Mouse (Mus musculus) liver, embryonic 14.5 days (tissue): ENCODE measurements around the gene Nebl. TPM values are rescaled to one million over a fixed set of nuclear protein-coding genes. Genes with fewer than 3 reads are reported as not detected.

Source experiments
- ATAC-seq: fragments of 200-750 bp; cut with Nextera tagmentation; 2 replicates; pipeline ENCODE4 v1.8.0; 2017; ENCODE audit warnings: moderate number of reproducible peaks, mild to moderate bottlenecking, moderate library complexity; ENCODE audit not compliant: insufficient read depth
- DNase-seq, 3 experiments: peaks; one replicate each; pipeline ENCODE4 v3.0.0-alpha.2; 2012 to 2013; ENCODE audit warnings: low read depth in 3 of 3, low spot score in 3 of 3
- H3K27ac ChIP-seq: fragments of 300-500 bp; sonication (generic); 2 replicates; pipeline ENCODE4 v1.5.1; 2014; ENCODE audit warnings: moderate library complexity, mild to moderate bottlenecking, control low read depth, inconsistent platforms
- H3K27me3 ChIP-seq: fragments of 300-500 bp; sonication (generic); 2 replicates; pipeline ENCODE4 v1.6.1; 2014; ENCODE audit warnings: mild to moderate bottlenecking, low read length, moderate library complexity; ENCODE audit not compliant: control insufficient read depth, insufficient read depth
- H3K36me3 ChIP-seq: fragments of 300-500 bp; sonication (generic); replicated peaks from 2 replicates; pipeline ENCODE4 v1.6.1; 2014; ENCODE audit warnings: low read depth; ENCODE audit not compliant: control insufficient read depth, insufficient read depth
- H3K4me1 ChIP-seq, 2 experiments: fragments of 200-500 bp in 1 of 2; fragments of 300-500 bp in 1 of 2; sonication (generic) in 1 of 2; replicated peaks; 2 replicates each; pipeline ENCODE4 v1.6.1; 2012 to 2014; ENCODE audit warnings: antibody characterized with exemption in 1 of 2, inconsistent platforms in 1 of 2, low read length in 1 of 2; ENCODE audit not compliant: control insufficient read depth in 2 of 2, insufficient read depth in 2 of 2
- H3K4me2 ChIP-seq: fragments of 300-500 bp; sonication (generic); 2 replicates; pipeline ENCODE4 v1.6.1; 2014; ENCODE audit warnings: low read depth, mild to moderate bottlenecking, control low read depth, moderate library complexity
- H3K4me3 ChIP-seq, 2 experiments: fragments of 200-500 bp in 1 of 2; fragments of 300-500 bp in 1 of 2; sonication (generic) in 1 of 2; 2 replicates each; pipeline ENCODE4 v1.5.1; 2012 to 2014; ENCODE audit warnings: low read depth in 2 of 2, low read length in 2 of 2, mild to moderate bottlenecking in 2 of 2, control low read depth in 1 of 2, inconsistent platforms in 1 of 2, moderate library complexity in 1 of 2; ENCODE audit not compliant: insufficient read depth in 1 of 2
- H3K9ac ChIP-seq: fragments of 300-500 bp; sonication (generic); replicated peaks from 2 replicates; pipeline ENCODE4 v1.6.1; 2014; ENCODE audit warnings: mild to moderate bottlenecking, control low read depth, moderate library complexity
- H3K9me3 ChIP-seq: fragments of 300-500 bp; sonication (generic); 2 replicates; pipeline ENCODE4 v1.6.1; 2016; ENCODE audit warnings: low read length, mixed read lengths; ENCODE audit not compliant: control insufficient read depth
- CTCF ChIP-seq: IDR thresholded peaks from 2 replicates; pipeline ENCODE4 v1.5.1; 2016; ENCODE audit warnings: antibody characterized with exemption, low read depth, control low read depth
- EP300 ChIP-seq: IDR thresholded peaks from 2 replicates; pipeline ENCODE4 v1.6.1; 2016; ENCODE audit warnings: antibody characterized with exemption, low read depth
- WGBS: fragments of 180-500 bp; shearing (Covaris S2); extraction: QIAGEN DNeasy Blood & Tissue Kit; methylation state at CpG from one replicate; pipeline ENCODE4 v1.1.7; 2014; ENCODE audit not compliant: insufficient replicate concordance; 5-methylcytosine and 5-hydroxymethylcytosine counted together
- polyA plus RNA-seq, 2 experiments: library from polyadenylated mRNA; depleted of rRNA in 1 of 2; stranded (reverse) in 1 of 2; unstranded in 1 of 2; fragments of >200 nt; fragmentation: Nextera tagmentation in 1 of 2; extraction: Ambion mirVana in 1 of 2; gene quantifications; 2 replicates each; pipeline versions ENCODE4 v1.2.1 to v1.2.3; 2012 to 2014

Nebl gene
- polyA plus RNA-seq, 2 experiments = 0.21 to 0.22 TPM

DNA sequence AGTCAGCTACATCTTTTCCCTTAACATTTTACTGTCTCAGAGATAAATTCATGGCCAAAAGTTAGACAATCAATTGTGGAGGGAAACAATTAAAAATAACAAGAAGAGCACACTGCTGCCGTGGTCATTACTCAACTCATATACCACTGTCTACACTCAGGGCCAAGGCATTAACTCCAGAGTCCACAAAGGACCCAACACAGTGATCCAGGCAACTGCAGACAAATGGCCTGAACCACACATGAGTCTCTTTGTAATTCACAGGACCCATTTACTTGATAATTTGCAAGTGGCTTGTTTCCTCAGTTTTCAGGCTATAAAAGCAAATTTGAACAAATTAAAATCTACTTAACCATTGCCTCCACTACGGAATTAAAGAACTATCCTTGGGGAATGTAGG, 130.6 kb downstream of the Nebl start:
- DNase-seq (no peak), ATAC-seq (no peak)
- 41% methylated on average over 2 of the region's 2 CpGs for WGBS
- Histone ChIP-seq H3K4me1 (no peaks in the 10 kb centered on the region), H3K9me3 (no peaks in the 10 kb centered on the region), H3K36me3 (no peaks in the 10 kb centered on the region), H3K27me3 (no peaks in the 10 kb centered on the region), H3K4me3 (no peak overlapping the region), H3K9ac (no peak overlapping the region), H3K4me2 (no peak overlapping the region), H3K27ac (no peak overlapping the region)
- TF ChIP-seq EP300 (no peak), CTCF (no peak)

DNA sequence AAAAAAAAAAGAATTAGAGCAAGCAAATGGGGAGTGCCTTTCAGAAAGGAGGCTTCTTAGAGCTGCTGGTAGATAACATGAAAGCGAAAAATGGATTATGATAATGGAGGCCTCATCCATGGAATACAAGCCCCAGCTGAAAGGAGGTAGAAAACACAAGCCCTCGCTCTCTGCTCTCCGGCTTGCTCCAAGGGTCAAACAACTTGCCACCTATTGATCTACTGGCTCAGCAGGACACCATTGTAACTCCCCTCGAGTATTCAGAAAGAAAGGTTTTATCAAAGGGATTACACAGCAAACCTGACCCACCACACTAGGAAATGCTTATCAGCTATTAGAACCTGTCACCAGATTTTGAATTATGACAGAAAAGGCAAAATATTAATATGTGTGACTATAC, 131.4 kb downstream of the Nebl start:
- Histone ChIP-seq H3K4me1 (no peaks in the 10 kb centered on the region), H3K4me2 (no peak overlapping the region), H3K36me3 (no peaks in the 10 kb centered on the region), H3K9me3 (no peaks in the 10 kb centered on the region), H3K27ac (no peak overlapping the region), H3K27me3 (no peaks in the 10 kb centered on the region), H3K4me3 (no peak overlapping the region), H3K9ac (no peak overlapping the region)
- TF ChIP-seq EP300 = no peak
- no peak for TF ChIP-seq CTCF
- WGBS = 49% methylated on average over 4 of the region's 4 CpGs
- ATAC-seq (no peak), DNase-seq (no peak)

DNA sequence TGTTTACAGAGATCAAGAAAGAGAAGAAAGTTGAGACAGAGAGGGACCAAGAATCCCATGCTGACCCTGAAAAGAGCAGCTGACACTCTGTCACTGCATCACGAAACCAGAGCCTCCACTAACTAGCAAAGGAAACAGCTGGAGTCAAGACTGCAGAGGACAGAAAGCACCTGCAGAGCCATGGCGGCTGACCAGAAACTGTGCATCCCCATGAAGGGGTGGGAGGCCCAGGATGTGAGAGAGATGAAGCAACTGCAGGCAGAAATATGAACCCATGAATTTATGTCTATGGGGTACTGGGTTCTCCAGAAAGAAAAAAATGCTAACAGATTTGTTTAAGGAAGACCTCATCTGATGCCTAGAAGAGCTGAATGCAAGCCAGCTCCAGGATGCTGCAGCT, 133.3 kb downstream of the Nebl start:
- no peak for DNase-seq
- Histone ChIP-seq H3K36me3 (no peaks in the 10 kb centered on the region), H3K9ac (no peak overlapping the region), H3K9me3 (no peaks in the 10 kb centered on the region), H3K4me3 (no peak overlapping the region), H3K27ac (no peak overlapping the region), H3K4me2 (no peak overlapping the region), H3K27me3 (no peaks in the 10 kb centered on the region), H3K4me1 (no peaks in the 10 kb centered on the region)
- no peak for ATAC-seq
- no peak for TF ChIP-seq EP300
- TF ChIP-seq CTCF = no peak
- 24% methylated on average over 2 of the region's 2 CpGs for WGBS

DNA sequence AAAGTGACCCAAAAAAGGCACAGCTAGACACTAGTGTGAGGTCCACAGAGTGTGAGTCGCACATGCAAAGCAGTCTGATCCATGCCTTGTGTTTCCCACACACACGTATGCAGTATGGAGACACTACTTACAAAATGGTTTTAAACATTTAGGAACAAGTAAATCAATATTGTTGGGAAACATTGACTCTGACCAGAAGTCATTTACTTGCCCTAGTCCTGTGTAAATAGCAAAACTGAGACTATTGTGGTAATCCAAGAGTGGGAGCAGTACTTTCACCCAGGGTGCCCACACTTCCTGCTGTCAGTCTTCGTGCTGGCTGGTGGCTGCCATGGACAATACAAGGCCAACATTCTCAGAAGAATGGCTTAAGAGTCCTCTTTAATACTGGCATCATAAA, 141.6 kb downstream of the Nebl start:
- no peaks in the 10 kb centered on the region for H3K36me3 ChIP-seq
- H3K4me1 ChIP-seq = no peaks in the 10 kb centered on the region
- TF ChIP-seq EP300 (no peak), CTCF (no peak)
- H3K27me3 ChIP-seq = no peaks in the 10 kb centered on the region
- H3K9me3 ChIP-seq = no peaks in the 10 kb centered on the region
- H3K4me3 ChIP-seq = no peak overlapping the region
- DNase-seq = no peak
- H3K4me2 ChIP-seq = no peak overlapping the region
- no peak overlapping the region for H3K27ac ChIP-seq
- WGBS = 49% methylated on average over 3 of the region's 3 CpGs
- no peak overlapping the region for H3K9ac ChIP-seq
- ATAC-seq = no peak

DNA sequence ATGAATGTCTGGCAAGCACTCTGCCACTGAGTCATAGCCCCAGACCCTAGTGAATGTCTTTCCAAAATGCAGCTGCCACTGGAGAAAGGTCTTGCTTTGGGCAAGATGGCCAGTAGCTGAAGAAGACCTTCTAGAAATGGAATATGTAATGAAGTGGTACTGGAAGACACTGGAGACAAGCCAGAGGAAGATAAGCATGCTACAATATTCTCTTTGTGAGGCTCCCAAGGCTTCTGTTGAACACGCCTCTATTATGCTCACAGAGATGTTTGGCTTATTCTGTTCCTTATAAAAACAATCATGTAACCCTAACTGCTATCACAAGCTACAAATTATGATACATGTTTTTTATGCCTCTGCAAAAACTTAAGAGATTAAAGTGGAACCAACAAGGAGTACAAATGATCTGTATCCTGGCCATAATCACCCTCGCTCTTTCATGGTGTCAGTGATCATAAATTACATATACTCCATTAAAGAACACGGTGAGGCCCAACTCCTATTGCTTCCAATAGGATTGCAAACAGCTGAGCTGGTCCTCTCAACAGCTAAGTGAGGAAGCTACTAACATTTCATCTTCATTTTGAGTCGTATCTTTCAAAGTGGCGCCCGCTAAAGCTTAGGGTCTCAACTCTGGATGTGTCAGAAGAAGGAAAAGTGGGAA, 145.8 kb downstream of the Nebl start:
- no peak overlapping the region for H3K27ac ChIP-seq
- no peak overlapping the region for H3K9ac ChIP-seq
- no peaks in the 10 kb centered on the region for H3K4me1 ChIP-seq
- DNase-seq = no peak
- 66% methylated on average over 6 of the region's 6 CpGs for WGBS
- TF ChIP-seq EP300 = no peak
- TF ChIP-seq CTCF = no peak
- H3K4me3 ChIP-seq = no peak overlapping the region
- H3K27me3 ChIP-seq = no peaks in the 10 kb centered on the region
- ATAC-seq = no peak
- no peaks in the 10 kb centered on the region for H3K36me3 ChIP-seq
- no peaks in the 10 kb centered on the region for H3K9me3 ChIP-seq
- H3K4me2 ChIP-seq = no peak overlapping the region
